Mouse (Mus musculus): ENCODE data around the gene Prrc2c. TPM values are rescaled to one million over a fixed set of nuclear protein-coding genes. Genes with fewer than 3 reads are reported as not detected.
"Not testable (repeated sequence)": the region's sequence is repeated elsewhere in the genome, so short reads cannot be mapped to it uniquely, and the experiment has no call there.

Prrc2c gene
- polyA plus RNA-seq, 1 experiment from 2014 or later, result 134 TPM

- H3K27me3 ChIP-seq; H3K4me1 ChIP-seq; H3K36me3 ChIP-seq; H3K4me3 ChIP-seq; ATAC-seq (ENCODE audit: insufficient number of reproducible peaks, low FRiP score, low TSS enrichment, low read depth); H3K9ac ChIP-seq; H3K9me3 ChIP-seq; H3K4me2 ChIP-seq: not testable (repeated sequence)
- 14% methylated on average over 1 of the region's 1 CpGs for WGBS
- 0 out of 2 replicates have a peak overlapping the region, but pooled peaks have one; percentile 35 for H3K27ac ChIP-seq
These were observed 104.9 kb downstream of the Prrc2c start for GRCm38 (mm10) chr1:162635291-162635931.

GRCm38 (mm10) chr1:162628326-162628725 lies 112.0 kb downstream of the Prrc2c start:
- not testable (repeated sequence) for H3K9ac ChIP-seq; H3K27me3 ChIP-seq; H3K36me3 ChIP-seq; H3K4me1 ChIP-seq; H3K4me2 ChIP-seq; H3K9me3 ChIP-seq; ATAC-seq (ENCODE audit: insufficient number of reproducible peaks, low FRiP score, low TSS enrichment, low read depth); H3K4me3 ChIP-seq; H3K27ac ChIP-seq
- WGBS, result 93% methylated on average over 15 of the region's 15 CpGs

DNA sequence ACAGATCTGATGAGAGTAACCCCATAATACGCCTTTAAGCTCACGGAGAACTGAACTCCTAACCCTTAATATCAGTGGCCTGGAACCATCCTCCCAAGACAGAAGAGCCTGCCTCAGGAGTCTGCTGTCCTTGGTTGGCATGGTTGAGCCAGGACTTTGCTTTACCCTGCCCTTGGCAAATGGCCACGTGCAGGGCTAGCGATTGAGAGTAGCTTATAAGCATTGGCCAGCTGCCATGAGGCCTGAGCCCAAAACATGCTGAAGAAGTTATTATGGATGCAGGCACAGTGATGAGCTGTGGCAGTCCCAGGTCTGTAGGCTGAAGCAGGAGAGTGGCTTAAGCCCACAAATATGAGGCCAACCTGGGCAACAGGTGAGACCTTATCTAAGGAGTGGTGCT lies 112.5 kb downstream of the Prrc2c start:
- H3K4me2 ChIP-seq; H3K9me3 ChIP-seq; H3K36me3 ChIP-seq; ATAC-seq (ENCODE audit: insufficient number of reproducible peaks, low FRiP score, low TSS enrichment, low read depth); H3K9ac ChIP-seq; H3K27me3 ChIP-seq; H3K4me3 ChIP-seq; H3K27ac ChIP-seq; H3K4me1 ChIP-seq: not testable (repeated sequence)
- 77% methylated on average over 4 of the region's 4 CpGs for WGBS

DNA sequence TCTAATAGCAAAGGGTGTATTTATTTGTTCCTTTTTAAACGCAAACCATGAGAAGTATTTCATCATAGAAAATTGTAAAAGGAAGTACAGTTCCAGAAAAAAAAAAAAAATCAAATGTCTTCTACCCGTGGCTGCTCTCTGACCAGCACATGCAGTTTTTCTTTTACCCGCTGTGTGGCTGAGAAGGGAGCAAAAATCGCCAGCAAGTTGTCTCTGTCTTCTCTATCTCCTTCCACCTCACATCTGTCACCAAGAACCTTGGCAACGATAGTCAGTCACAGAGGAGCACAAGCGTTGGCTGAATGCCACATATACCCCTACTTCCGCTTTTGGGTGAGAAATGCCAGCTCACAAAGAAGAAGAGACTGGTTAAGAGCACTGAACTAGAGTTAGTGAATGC lies 115.1 kb downstream of the Prrc2c start:
- Histone ChIP-seq H3K27ac (no peak overlapping the region), H3K4me2 (no peak overlapping the region), H3K4me3 (no peak overlapping the region), H3K27me3 (no peaks in the 10 kb centered on the region), H3K4me1 (no peaks in the 10 kb centered on the region), H3K36me3 (no peaks in the 10 kb centered on the region), H3K9ac (no peak overlapping the region), H3K9me3 (no peaks in the 10 kb centered on the region)
- no peak for ATAC-seq (ENCODE audit: insufficient number of reproducible peaks, low FRiP score, low TSS enrichment, low read depth)
- 51% methylated on average over 7 of the region's 7 CpGs for WGBS

DNA sequence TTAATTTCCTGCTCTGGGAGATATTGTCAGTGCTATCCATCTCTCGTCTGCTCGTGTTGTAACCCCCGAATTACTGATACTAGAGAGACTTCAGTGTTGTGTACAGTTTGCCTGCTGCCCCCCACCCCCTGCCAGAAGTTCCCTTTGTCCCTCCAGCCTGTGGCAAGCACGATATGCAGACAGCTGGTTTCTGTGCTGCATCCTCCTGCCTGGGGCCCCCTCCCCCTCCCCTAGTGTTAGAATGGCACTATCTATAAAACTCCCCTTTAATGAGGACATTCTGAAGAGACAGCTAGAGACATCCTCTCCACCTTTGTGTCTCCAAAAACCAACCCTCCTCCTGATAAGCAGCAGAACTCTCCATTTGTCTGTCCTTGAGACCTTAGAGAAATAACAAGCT lies 116.5 kb downstream of the Prrc2c start:
- Histone ChIP-seq H3K4me3 (no peak overlapping the region), H3K9me3 (no peaks in the 10 kb centered on the region), H3K36me3 (no peaks in the 10 kb centered on the region), H3K4me2 (no peak overlapping the region), H3K9ac (no peak overlapping the region), H3K27me3 (no peaks in the 10 kb centered on the region), H3K27ac (no peak overlapping the region), H3K4me1 (no peaks in the 10 kb centered on the region)
- 32% methylated on average over 4 of the region's 4 CpGs for WGBS
- no peak for ATAC-seq (ENCODE audit: insufficient number of reproducible peaks, low FRiP score, low TSS enrichment, low read depth)

Small RNAs within 50 kb of the gene (microRNA-seq; reads per million reads assigned to microRNA genes)
- gene Gm27616, result not detected

Other genes starting within 250 kb of the Prrc2c start
- gene Mettl13, start 192.0 kb downstream of the Prrc2c start, polyA plus RNA-seq (2015; fragmentation: Nextera tagmentation; extraction: Ambion mirVana), result 23.0 and 25.6 TPM in 2 replicates
- 82.5 and 84.5 TPM in 2 replicates for gene Vamp4, start 170.0 kb downstream of the Prrc2c start, polyA plus RNA-seq (2015; fragmentation: Nextera tagmentation; extraction: Ambion mirVana)
- 0.15 and 0.46 TPM in 2 replicates for gene Myoc, start 101.4 kb downstream of the Prrc2c start, polyA plus RNA-seq (2015; fragmentation: Nextera tagmentation; extraction: Ambion mirVana)
- gene Myocos, start 82.3 kb downstream of the Prrc2c start, polyA plus RNA-seq (2015; fragmentation: Nextera tagmentation; extraction: Ambion mirVana), result not detected in 2 replicates
- 0.16 and 0.79 TPM in 2 replicates for gene Fmo4, start 73.4 kb upstream of the Prrc2c start, polyA plus RNA-seq (2015; fragmentation: Nextera tagmentation; extraction: Ambion mirVana)
- 37.2 and 51.8 TPM in 2 replicates for gene Fmo1, start 126.1 kb upstream of the Prrc2c start, polyA plus RNA-seq (2015; fragmentation: Nextera tagmentation; extraction: Ambion mirVana)
- 3.0 and 4.8 TPM in 2 replicates for gene Fmo2, start 158.2 kb upstream of the Prrc2c start, polyA plus RNA-seq (2015; fragmentation: Nextera tagmentation; extraction: Ambion mirVana)
- gene Fmo6, start 197.0 kb upstream of the Prrc2c start, polyA plus RNA-seq (2015; fragmentation: Nextera tagmentation; extraction: Ambion mirVana), result 0.36 and 0.55 TPM in 2 replicates
- gene Fmo3, start 244.0 kb upstream of the Prrc2c start, polyA plus RNA-seq (2015; fragmentation: Nextera tagmentation; extraction: Ambion mirVana), result not detected in 2 replicates

Data from limb, embryonic 15.5 days (tissue).